Mouse (Mus musculus): ENCODE data around the gene Fshb. TPM values are rescaled to one million over a fixed set of nuclear protein-coding genes. Genes with fewer than 3 reads are reported as not detected.

The Fshb gene
- polyA plus RNA-seq (2016; fragmentation: Nextera tagmentation; extraction: Ambion mirVana), result not detected in 2 replicates

DNA sequence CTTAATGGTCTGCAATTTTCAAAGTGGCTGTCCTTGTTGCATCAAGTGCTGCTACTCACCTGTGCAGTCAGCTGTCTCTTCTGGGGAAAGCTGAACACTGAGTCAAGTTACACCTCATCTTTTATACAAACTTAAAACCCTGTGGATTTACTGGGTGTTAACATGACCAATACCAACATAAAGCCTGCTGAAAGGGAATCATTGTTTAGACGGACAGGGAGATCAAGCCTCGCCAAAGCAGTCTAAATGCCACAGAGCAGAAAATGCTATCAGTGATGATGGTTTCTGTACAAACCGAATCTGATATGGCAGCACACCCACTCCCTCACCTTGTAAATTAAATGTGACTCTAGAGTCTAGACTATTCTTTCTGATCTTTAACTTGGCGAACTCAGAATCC is at the start of gene Fshb:
Fshb (minus strand) TSS at position 101 of the 400 bp plus-strand sequence.
- no peak for DNase-seq (ENCODE audit: low spot score)
- 86% methylated on average over 4 of the region's 4 CpGs for WGBS

DNA sequence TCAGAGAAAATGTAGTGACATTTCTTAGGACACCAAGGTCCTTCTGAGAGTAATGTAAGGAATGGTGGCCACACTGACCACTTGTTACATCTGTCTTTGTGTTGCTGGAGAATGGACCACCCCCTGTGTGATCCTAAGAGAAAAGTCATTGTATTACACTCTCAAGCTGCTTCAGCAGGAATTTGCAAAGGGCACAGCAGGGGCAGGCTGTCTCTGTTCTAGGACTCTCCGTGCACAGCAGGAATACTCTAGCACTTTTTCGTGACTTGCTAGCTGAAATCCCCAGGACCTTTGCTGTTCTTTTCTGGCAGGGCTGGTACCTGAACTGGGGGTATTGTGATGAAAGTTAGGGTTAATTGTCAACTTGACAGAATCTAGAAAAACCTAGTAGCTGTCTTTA is 24.8 kb upstream of the Fshb start:
- DNase-seq (ENCODE audit: low spot score), result no peak
- Histone ChIP-seq H3K36me3 (no peaks in the 10 kb centered on the region), H3K27me3 (ENCODE audit: insufficient read depth, poor library complexity, severe bottlenecking) (no peaks in the 10 kb centered on the region), H3K9me3 (no peaks in the 10 kb centered on the region), H3K27ac (no peak overlapping the region), H3K4me3 (no peak overlapping the region), H3K4me1 (replicated peaks) (0 out of 2 replicates have a peak, but pooled peaks cover 5% of the 10 kb centered on the region)
- 10% methylated on average over 2 of the region's 2 CpGs for WGBS

More for the DNA sequence above, at the start of gene Fshb:
- Histone ChIP-seq H3K9me3 (no peaks in the 10 kb centered on the region), H3K4me3 (no peak within 1 kb of the TSS), H3K4me1 (replicated peaks) (peaks cover 6% of the 10 kb centered on the region), H3K27me3 (ENCODE audit: insufficient read depth, poor library complexity, severe bottlenecking) (no peaks in the 10 kb centered on the region), H3K36me3 (no peaks in the 10 kb centered on the region), H3K27ac (no peak within 1 kb of the TSS)

DNA sequence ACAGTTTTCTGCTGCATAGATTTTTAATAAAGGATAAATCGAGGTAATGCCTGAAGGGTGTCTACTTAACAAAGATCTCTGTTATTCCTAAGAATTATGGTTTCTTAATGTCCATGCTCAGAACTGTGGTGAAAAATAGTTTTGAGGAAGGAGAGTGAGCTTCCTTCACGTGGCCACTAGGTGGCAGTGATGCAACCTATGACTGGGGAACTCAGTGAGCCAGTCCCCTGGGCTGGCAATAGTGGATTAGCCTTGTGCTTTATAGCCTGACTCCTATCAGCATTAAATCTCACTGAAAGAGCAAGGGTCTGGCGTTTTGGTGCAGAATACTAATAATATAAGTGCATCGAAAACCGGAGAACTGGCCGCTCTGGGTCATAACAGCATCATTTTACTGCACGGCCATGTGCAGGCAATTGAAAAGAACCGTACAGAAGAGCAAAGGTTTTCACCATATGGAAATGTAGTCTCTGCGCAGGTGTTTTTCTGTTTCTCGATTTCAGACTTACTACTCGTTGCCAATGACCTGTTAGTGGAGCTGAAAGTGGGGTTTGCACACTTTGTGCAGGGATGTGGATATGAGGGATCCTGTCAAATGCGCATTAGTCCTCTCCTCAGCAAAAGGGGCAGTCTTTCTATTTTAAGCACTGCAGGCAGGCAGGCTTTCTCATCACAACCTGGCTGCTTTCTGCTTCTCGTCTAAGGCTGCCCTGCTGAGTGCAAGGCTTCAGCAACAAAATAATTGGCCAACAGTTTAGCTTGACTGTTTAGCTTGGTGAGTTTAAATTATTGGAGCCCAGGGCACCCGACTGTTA is 23.8 kb upstream of the Fshb start:
- 54% methylated on average over 14 of the region's 14 CpGs for WGBS
- Histone ChIP-seq H3K4me3 (no peak overlapping the region), H3K4me1 (replicated peaks) (0 out of 2 replicates have a peak, but pooled peaks cover 5% of the 10 kb centered on the region), H3K27me3 (ENCODE audit: insufficient read depth, poor library complexity, severe bottlenecking) (no peaks in the 10 kb centered on the region), H3K36me3 (no peaks in the 10 kb centered on the region), H3K27ac (no peak overlapping the region), H3K9me3 (no peaks in the 10 kb centered on the region)
- peak; percentile 30 for DNase-seq (ENCODE audit: low spot score)

DNA sequence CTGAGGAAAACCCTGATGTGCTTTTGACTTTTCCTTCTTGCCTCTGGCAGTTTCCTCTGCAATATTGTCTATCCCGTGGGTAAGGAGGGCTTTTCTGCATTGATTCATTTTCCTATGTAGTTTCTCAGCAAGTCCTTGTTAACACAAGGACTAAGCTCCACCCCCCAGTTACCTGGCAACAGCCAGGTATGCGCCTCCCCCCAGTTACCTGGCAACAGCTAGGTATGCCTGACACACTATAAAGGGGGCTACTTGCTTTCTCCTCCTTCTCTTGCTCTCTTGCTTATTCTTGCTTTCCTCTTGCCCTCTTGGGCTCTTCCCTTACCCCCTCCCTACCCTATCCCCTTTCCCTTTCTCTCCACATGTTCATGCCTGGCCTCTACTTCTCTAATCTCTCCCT is 3.8 kb upstream of the Fshb start:
- Histone ChIP-seq H3K9me3 (no peaks in the 10 kb centered on the region), H3K27me3 (ENCODE audit: insufficient read depth, poor library complexity, severe bottlenecking) (no peaks in the 10 kb centered on the region), H3K4me3 (no peak overlapping the region), H3K4me1 (replicated peaks) (peaks cover 14% of the 10 kb centered on the region), H3K36me3 (no peaks in the 10 kb centered on the region), H3K27ac (no peak overlapping the region)
- 41% methylated on average over 2 of the region's 2 CpGs for WGBS
- no peak for DNase-seq (ENCODE audit: low spot score)

DNA sequence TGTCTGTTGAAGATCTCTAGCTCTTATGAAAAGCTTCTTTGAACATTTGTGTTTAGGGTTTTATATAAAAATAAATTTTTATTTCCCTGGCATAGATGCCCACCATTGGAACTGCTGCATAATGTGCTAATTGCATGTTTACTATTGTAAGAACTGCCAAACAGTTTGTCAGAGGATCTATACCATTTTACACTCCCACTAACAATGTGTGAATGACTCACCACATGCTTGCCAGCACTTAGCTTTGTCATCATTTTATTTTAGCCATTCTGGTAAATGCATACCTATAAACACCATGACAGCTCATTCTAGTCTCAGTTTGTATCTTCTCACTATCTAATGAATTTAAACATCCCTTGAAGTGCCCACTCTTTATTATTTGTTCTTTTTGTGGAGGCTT is 13.5 kb downstream of the Fshb start:
- no peak overlapping the region for H3K4me3 ChIP-seq
- peaks cover 5% of the 10 kb centered on the region for H3K4me1 ChIP-seq (replicated peaks)
- H3K27me3 ChIP-seq (ENCODE audit: insufficient read depth, poor library complexity, severe bottlenecking), result no peaks in the 10 kb centered on the region
- H3K9me3 ChIP-seq, result no peaks in the 10 kb centered on the region
- H3K27ac ChIP-seq, result no peak overlapping the region
- DNase-seq (ENCODE audit: low spot score), result no peak
- no peaks in the 10 kb centered on the region for H3K36me3 ChIP-seq

DNA sequence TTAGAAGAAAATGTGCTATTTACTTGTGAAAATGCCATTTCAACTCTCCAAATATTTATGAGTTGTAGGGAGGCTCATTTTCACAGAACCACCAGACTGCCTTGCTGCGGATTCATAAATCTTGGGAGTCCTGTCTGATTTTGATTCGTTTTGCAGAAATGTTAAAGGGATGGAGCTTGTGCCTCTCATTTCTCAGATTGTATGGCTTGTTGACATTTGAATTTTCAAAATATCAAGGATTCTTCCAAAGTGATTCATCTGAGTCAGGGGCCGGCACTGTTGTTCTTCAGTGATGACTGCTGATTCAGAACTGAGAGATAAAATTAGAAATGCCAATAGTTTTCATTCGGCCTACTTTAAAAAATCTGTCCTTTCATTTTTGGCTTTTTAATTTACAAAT is 18.6 kb downstream of the Fshb start:
- H3K27ac ChIP-seq, result no peak overlapping the region
- 94% methylated on average over 4 of the region's 4 CpGs for WGBS

DNA sequence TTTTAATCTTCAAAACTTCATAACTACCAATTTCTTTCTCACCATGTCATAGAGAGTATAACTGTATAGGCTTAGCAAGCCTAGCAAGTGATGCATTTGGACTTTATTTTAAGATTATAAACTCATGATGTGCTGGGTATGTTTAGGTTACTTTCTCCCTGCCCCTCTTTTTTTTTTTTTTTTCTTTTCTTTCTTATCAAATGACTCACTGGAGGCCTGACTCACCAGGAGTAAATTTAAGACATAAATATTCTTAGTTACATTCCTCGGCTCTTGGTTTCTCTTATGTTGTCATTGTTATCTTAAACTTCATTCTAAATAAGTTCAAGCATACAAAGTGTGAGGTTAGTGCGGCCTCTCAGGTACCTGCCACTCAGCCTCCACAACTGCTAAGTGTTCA is 23.5 kb downstream of the Fshb start:
- Histone ChIP-seq H3K9me3 (no peaks in the 10 kb centered on the region), H3K4me3 (no peak overlapping the region), H3K4me1 (replicated peaks) (no peaks in the 10 kb centered on the region), H3K27ac (no peak overlapping the region), H3K27me3 (ENCODE audit: insufficient read depth, poor library complexity, severe bottlenecking) (no peaks in the 10 kb centered on the region), H3K36me3 (no peaks in the 10 kb centered on the region)
- 89% methylated on average over 2 of the region's 2 CpGs for WGBS
- no peak for DNase-seq (ENCODE audit: low spot score)

More for the DNA sequence above, 18.6 kb downstream of the Fshb start:
- peaks cover 5% of the 10 kb centered on the region for H3K4me1 ChIP-seq (replicated peaks)
- DNase-seq (ENCODE audit: low spot score), result no peak
- no peaks in the 10 kb centered on the region for H3K27me3 ChIP-seq (ENCODE audit: insufficient read depth, poor library complexity, severe bottlenecking)
- no peak overlapping the region for H3K4me3 ChIP-seq
- H3K9me3 ChIP-seq, result no peaks in the 10 kb centered on the region
- no peaks in the 10 kb centered on the region for H3K36me3 ChIP-seq

DNA sequence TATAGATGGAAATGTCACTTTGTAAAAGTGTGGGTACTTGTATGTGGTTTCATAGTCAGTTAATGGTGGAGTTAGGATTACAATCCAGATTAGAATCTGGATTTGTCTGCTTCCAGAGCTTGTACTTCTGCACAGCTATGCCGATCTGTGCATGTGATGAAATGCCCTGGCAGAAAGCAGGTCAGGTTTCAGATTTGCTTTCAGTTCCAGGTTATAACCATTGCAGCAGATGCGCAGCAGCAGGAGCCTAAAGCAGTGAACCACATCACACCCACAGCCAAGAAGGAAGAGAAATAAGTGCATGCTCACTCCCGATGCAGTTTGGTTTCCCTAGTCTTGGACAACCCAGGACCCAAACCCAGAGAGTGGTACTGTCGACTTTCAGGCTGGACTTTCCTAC is 34.8 kb downstream of the Fshb start:
- 77% methylated on average over 4 of the region's 4 CpGs for WGBS
- no peak for DNase-seq (ENCODE audit: low spot score)
- no peaks in the 10 kb centered on the region for H3K36me3 ChIP-seq
- no peaks in the 10 kb centered on the region for H3K27me3 ChIP-seq (ENCODE audit: insufficient read depth, poor library complexity, severe bottlenecking)
- H3K4me3 ChIP-seq, result no peak overlapping the region
- no peaks in the 10 kb centered on the region for H3K4me1 ChIP-seq (replicated peaks)
- no peak overlapping the region for H3K27ac ChIP-seq
- no peaks in the 10 kb centered on the region for H3K9me3 ChIP-seq

DNA sequence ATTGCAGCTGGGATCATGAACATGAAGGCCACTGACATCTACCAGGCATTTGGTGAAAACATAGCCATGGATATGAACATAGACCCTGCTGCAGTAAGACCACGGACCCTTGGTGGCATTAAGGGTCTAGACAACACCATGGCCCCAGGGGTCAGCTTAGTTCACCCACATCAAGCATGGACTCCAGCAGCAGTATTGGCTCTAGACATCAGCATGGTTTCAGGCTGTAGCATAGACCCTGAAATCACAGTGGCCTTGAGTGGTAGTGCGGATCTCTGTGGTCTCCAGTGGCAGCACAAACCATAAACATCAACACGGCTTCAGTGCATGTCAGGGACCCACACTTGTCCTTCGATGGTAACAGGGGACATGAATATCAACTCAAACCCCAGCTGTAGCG is 36.7 kb downstream of the Fshb start:
- Histone ChIP-seq H3K4me3 (no peak overlapping the region), H3K36me3 (no peaks in the 10 kb centered on the region), H3K27me3 (ENCODE audit: insufficient read depth, poor library complexity, severe bottlenecking) (no peaks in the 10 kb centered on the region), H3K4me1 (replicated peaks) (no peaks in the 10 kb centered on the region), H3K27ac (no peak overlapping the region), H3K9me3 (no peaks in the 10 kb centered on the region)
- WGBS, result 92% methylated on average over 5 of the region's 5 CpGs
- no peak for DNase-seq (ENCODE audit: low spot score)

DNA sequence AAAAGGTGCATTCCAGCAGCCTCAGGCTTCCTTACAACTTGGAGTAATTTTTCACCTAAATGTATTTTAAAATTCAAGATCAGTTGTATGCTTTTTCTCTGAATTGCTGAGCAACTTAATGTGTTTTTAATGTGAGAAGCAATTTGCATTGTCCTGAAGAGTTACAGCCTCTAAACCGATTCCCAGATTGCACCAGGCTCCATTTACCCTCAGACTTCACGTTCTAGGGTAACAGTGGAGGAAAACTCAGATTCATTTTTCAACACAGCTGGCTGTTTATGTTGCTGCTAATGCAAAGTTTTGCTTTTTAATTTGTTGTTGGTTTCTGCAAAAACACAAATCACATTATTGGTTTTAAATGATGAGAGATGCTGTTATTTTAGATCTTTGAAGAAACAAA is 40.1 kb downstream of the Fshb start:
- WGBS, result 75% methylated on average over 2 of the region's 2 CpGs
- no peaks in the 10 kb centered on the region for H3K4me1 ChIP-seq (replicated peaks)
- DNase-seq (ENCODE audit: low spot score), result no peak
- no peaks in the 10 kb centered on the region for H3K27me3 ChIP-seq (ENCODE audit: insufficient read depth, poor library complexity, severe bottlenecking)
- no peak overlapping the region for H3K4me3 ChIP-seq
- H3K27ac ChIP-seq, result no peak overlapping the region
- no peaks in the 10 kb centered on the region for H3K36me3 ChIP-seq
- H3K9me3 ChIP-seq, result no peaks in the 10 kb centered on the region

DNA sequence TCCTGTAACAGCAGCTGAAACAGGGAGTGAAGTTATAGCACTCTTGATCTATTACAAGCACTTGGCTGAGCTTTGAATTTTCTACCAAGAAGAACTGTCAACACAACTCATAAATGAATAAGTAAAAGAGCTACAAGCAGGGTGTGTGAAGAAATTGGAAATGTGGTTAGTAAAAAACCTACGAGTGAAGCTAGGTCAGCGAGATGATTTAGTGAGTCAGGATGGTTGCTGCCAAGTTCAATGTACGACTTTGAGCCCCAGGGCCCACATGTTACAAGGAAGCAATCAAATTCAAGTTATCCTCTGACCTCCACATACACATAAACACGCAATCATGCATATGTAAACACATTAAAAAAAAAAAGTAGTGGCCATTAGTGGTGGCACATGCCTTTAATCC is 46.3 kb downstream of the Fshb start:
- WGBS, result 89% methylated on average over 4 of the region's 4 CpGs

DNA sequence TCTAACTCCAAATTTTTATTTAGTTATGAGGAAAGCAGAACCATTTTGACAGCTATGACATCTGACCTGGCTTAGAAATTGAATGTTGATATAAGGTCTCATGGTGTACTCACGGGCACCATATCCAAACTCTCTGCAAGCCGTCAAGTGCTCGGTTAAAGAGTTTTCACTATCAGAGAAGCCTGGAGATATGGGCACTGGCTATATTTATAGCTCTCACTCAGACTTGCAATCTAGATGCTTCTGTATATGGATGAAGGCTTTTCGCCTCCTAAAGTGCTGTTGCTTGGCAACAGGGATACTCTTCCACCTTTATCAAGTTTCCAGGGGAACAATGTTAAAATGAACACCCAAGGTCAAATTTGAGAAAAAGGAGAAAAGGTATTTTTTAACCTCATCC is 47.1 kb downstream of the Fshb start:
- H3K27me3 ChIP-seq (ENCODE audit: insufficient read depth, poor library complexity, severe bottlenecking), result no peaks in the 10 kb centered on the region
- H3K27ac ChIP-seq, result no peak overlapping the region
- DNase-seq (ENCODE audit: low spot score), result no peak
- 83% methylated on average over 4 of the region's 4 CpGs for WGBS
- no peaks in the 10 kb centered on the region for H3K9me3 ChIP-seq
- no peak overlapping the region for H3K4me3 ChIP-seq
- H3K4me1 ChIP-seq (replicated peaks), result no peaks in the 10 kb centered on the region
- H3K36me3 ChIP-seq, result no peaks in the 10 kb centered on the region

More for the DNA sequence above, 46.3 kb downstream of the Fshb start:
- Histone ChIP-seq H3K27me3 (ENCODE audit: insufficient read depth, poor library complexity, severe bottlenecking) (no peaks in the 10 kb centered on the region), H3K27ac (no peak overlapping the region), H3K9me3 (no peaks in the 10 kb centered on the region), H3K4me3 (no peak overlapping the region), H3K36me3 (no peaks in the 10 kb centered on the region), H3K4me1 (replicated peaks) (no peaks in the 10 kb centered on the region)
- no peak for DNase-seq (ENCODE audit: low spot score)

DNA sequence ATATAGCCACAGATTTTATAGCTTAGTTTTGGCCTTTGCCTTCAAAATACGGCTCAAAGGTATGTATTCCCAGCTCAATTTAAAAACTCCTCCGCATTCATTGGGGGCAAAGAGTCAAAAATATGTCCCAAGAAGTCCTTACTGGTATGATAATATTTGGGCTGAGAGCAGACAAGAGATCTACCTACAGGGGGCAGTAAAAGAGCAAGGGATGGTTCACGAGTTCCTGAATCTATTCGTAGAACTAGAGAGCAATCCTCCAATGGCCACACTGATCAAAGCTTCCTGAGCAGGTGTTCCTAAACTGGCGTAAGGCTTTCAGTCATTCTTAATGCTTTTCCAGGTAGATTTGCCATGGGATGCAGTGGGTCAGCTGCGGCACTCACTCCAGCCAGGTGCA is 49.3 kb downstream of the Fshb start:
- no peak for DNase-seq (ENCODE audit: low spot score)
- Histone ChIP-seq H3K27ac (no peak overlapping the region), H3K4me1 (replicated peaks) (no peaks in the 10 kb centered on the region), H3K36me3 (no peaks in the 10 kb centered on the region), H3K27me3 (ENCODE audit: insufficient read depth, poor library complexity, severe bottlenecking) (no peaks in the 10 kb centered on the region), H3K9me3 (no peaks in the 10 kb centered on the region), H3K4me3 (no peak overlapping the region)
- WGBS, result 81% methylated on average over 6 of the region's 6 CpGs

DNA sequence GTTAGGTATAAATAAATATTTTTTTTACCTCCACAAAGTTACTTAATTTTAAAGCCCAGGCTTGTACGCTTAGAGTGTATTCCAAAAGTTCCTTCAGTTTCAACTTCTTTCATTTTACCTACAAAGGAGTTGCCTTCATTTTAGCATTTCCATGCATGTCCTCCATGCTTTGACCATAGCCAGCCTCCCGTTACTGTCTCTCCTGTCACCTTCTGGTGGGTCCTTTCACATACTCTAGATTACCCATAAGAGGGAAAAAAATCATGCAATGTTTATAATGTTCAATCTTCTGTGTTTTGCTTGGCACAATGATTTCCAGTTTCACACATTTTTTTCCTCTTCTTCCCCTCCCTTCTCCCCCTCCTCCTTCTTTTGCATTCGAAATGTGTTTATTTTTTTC is 53.1 kb downstream of the Fshb start:
- no peak overlapping the region for H3K27ac ChIP-seq
- H3K9me3 ChIP-seq, result no peaks in the 10 kb centered on the region
- no peaks in the 10 kb centered on the region for H3K36me3 ChIP-seq
- no peak overlapping the region for H3K4me3 ChIP-seq
- DNase-seq (ENCODE audit: low spot score), result no peak
- 85% methylated on average over 3 of the region's 3 CpGs for WGBS
- H3K4me1 ChIP-seq (replicated peaks), result no peaks in the 10 kb centered on the region
- no peaks in the 10 kb centered on the region for H3K27me3 ChIP-seq (ENCODE audit: insufficient read depth, poor library complexity, severe bottlenecking)

All from hindbrain, embryonic 10.5 days (tissue).